Mouse (Mus musculus) skeletal muscle tissue, adult 2 months (tissue): Measurements from ENCODE around the gene Ppp1r12b.

ENCODE experiments used
- DNase-seq: peaks from one replicate; pipeline ENCODE4 v3.0.0-alpha.2; 2012; ENCODE audit warnings: low read depth, low spot score

Gene Ppp1r12b

GRCm38 (mm10) chr1:134955637-134956176, at the start of gene Ppp1r12b:
TSS of gene Ppp1r12b (minus strand) at chr1:134955942.
- peak; percentile 98 for DNase-seq

GRCm38 (mm10) chr1:135003346-135003745, 47.6 kb upstream of the Ppp1r12b start:
- no peak for DNase-seq

DNA sequence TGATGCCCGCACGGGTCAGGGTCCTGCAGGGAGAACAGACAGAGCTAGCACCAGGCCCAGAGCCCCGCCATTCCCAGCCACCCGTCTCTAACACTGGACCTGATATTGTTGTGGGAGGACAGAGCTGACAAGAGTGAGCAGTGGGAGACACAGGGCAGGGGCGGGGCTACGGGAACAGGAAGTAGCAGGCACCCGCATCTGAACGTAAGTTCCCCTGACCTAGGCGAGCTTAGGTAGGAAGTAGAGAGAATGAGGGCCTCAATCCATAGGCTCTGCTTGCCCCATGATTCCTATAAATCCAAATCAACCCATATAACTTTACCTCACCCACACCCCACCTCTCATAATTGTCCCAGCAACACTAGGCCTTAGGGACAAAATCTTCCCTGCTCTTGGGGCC, 44.8 kb upstream of the Ppp1r12b start:
- DNase-seq: no peak

DNA sequence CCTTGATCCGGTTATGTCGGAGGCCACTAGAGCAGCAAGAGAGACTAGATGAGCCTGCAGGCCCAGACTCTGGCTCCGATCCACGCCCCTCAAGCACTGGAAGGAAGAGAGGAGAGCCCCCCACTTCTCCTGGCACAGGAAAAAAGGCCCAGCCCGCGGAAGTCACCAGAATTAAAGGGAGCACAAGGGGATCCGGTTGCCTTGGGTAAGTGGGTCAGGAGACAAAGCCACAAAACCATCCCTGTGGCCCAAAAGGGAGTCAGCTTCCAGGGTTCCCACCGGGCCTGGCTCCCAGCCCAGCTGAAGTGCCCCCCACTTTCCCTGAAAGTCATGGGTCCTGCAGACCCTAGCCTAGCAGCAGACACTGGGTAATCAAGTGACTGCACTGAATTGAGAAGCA, 42.5 kb upstream of the Ppp1r12b start:
- DNase-seq: no peak

GRCm38 (mm10) chr1:134997568-134997967, 41.8 kb upstream of the Ppp1r12b start:
- no peak for DNase-seq

- no peak for DNase-seq
Measured at GRCm38 (mm10) chr1:134996471-134996870, 40.7 kb upstream of the Ppp1r12b start.

- DNase-seq: no peak
Measured at GRCm38 (mm10) chr1:134995954-134996353, 40.2 kb upstream of the Ppp1r12b start.

DNA sequence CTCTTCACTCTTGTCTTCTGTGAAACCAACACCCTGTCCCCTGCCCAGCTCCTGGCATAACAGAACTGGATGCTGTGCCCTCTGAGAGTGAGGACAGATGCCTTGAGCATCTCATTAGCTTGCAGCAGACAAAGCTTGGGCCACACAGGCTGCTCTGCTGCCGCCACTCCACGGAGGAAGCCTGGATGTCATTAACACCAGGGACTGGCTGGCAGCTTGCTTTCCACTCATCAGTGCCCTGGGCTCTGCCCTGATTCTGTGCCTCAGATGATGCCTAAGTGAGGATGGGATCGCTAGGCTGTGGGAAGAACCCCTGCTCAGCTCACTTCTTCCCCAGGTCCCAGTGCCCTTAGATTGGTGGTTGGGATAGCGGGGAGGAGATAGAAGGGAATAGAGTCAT, 39.7 kb upstream of the Ppp1r12b start:
- DNase-seq: no peak

DNA sequence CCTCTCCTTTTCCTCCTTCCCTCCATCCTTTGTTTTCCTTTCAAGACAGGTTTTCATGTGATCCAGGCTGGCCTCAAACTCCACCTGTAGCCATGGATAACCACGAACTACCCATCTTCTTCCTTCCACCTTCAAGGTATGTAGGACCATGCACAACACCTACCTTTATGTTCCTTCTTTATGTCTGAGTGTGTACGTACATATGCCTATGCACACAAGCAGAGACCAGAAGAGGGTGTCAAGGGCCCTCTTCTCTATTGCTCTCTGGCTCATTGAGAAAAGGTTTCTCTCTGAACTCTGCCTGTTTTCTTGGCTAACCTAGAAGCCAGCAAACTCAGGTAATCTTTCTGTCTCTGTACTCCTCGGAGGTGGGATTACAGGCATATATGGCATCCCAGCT, 39.0 kb upstream of the Ppp1r12b start:
- no peak for DNase-seq

DNA sequence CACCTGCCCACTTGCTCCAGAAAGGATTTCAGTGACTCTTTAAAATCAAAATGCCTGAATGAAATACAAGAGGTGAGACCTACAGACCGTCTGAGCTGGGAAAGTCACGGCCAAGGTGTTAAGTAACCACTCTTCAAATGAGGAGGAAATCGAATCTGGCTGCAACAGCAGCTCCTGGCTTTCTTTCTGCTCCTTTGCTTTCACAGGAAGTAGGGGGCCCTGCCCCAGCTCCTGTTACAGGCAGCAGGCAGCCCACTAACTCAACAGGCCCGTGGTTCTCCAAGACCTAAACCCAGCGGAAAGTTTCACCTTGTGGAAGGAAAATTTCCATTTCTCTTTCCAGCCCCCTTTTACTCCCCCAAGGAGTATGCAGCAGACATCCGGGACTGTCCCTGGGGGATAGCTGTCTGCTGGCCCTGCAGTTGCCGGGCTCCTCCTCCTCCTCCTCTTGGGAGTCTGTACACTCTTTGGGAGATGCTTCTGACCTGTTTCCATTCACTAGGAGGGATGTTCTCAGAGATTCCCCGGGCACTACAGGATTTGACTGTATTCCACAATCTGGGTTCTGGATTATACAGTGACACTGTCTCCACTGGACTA, 36.4 kb upstream of the Ppp1r12b start:
- no peak for DNase-seq

- DNase-seq: peak; percentile 70
Measured at GRCm38 (mm10) chr1:134989372-134989771, 33.6 kb upstream of the Ppp1r12b start.

DNA sequence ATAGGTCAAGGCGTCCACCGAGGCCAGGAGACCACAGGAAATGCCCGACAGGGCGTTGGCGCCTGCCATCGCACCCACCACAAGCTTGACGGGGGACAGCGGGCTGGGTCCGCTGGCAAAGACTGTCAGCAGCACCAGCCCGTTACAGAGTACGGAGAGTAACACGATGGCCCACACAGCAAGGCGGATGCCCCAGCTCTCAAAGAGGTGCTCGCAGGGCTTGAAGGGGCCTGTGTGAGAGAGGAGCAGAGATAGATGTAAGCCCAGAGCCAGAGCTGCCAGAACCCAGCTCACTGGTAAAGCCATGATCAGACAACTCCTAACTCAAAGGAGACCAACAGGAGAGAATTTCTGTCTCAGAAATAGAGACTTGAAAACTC, 32.2 kb upstream of the Ppp1r12b start:
- no peak for DNase-seq

- peak; percentile 46 for DNase-seq
Measured at GRCm38 (mm10) chr1:134987173-134987961, 31.6 kb upstream of the Ppp1r12b start.

DNA sequence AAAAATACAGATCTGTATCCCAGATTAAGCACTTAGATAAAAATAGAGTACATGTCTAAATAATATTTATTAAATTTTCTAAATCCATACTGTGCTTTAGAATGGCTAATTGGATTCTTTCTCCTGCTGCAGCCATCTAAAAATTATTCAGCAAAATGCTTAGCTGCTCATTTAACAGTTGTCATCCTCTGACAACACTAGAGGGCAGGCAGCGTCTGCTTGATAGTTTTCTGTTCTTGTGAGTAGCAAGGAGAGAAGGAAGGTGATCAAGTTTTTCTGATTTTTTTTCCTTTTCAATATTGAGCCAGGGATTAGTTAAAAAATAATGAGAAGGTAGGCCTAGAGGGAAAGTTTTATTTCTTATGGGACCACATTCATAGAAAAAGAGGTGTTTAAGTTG, 17.2 kb upstream of the Ppp1r12b start:
- no peak for DNase-seq

GRCm38 (mm10) chr1:134965430-134965829, 9.7 kb upstream of the Ppp1r12b start:
- no peak for DNase-seq

- DNase-seq: no peak
Measured at GRCm38 (mm10) chr1:134962821-134963220, 7.1 kb upstream of the Ppp1r12b start.

DNA sequence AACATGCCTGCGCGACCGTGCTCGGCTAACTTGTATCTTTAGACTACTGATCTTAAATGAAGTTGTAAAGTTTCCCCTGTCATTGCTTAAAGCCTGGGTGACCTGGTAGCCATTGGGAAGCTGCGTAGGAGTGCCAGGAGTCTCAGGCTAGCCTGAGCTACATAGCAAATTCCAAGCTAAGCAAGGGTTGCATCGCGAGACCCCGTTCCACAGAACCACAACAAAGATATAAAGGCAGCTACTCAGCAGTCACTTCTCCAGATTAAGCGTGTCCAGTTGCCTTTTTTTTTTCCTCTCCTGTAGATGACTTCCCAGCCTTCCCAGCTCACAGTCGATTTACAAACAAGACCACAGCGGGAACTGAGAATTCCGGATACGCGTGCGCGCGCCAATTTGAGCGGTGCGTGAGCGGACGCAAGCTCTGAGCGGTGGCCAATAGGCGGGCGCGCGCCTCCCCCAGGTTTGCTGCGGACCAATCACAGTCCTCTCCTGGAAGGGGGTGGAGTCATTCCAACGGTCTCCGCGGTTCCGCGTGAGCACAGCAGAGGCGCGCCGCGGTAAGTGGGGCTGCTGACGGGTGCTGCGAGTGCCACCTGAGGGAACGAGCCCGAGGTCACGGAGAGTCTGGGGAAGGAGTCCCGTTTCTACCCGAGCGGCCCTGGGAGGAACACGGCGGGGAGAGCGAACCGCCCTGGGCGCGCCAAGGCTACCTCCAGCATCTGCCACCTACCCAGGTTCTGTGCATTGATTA, 6.5 kb upstream of the Ppp1r12b start, which contains the start of gene Ube2t:
Gene Ube2t, plus strand, starts transcription at position 513 of the 751 bp plus-strand sequence.
- peak; percentile 91 for DNase-seq

GRCm38 (mm10) chr1:134960634-134961033, 4.9 kb upstream of the Ppp1r12b start:
- DNase-seq: no peak

DNA sequence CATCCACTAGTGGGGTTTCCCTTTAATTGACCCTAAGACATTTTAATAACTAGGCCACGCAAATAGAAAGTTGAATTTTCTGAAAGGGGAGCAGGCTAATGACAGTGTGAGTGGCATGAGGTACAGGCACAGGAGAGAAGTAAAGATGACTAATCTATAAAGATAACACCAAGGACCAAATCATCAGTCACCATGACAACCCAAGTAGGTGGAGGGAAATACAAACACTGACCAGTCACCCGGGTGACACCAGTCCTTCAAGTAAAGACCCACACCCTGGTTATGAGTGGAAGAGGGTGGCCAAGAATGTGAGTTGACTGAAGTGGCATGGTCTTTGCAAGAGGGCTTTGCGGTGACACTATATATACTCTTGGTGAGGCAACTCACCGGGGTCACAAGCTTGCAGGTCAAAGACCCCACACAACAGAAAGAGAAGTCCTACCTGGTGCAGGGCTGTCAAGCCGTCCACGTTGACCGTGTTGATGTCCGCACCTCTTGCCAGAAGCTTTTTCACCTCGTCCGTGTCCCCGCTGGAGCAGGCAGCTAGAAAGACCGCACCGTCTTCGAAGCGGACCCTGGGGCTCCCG, 599 bp downstream of the Ppp1r12b start:
- DNase-seq: peak; percentile 33

DNA sequence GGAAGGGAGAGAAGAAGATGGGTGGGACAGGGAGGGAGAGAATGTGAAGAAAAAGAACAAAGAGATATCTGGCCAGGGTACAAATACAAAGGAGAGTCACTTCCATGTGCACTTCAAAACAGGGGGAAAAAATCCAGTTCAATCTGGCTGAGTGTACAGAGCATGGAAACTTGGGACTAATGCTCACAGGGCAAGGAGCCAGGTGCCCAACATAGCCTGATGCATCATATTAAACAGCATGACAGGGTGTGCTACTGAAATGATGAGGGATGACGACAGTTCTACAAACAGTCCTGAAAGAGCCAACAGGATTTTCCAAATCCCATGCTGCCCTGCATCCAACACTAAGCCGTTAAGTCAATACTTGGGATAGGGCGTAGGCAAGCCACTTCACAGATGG, 5.8 kb downstream of the Ppp1r12b start:
- peak; percentile 69 for DNase-seq

DNA sequence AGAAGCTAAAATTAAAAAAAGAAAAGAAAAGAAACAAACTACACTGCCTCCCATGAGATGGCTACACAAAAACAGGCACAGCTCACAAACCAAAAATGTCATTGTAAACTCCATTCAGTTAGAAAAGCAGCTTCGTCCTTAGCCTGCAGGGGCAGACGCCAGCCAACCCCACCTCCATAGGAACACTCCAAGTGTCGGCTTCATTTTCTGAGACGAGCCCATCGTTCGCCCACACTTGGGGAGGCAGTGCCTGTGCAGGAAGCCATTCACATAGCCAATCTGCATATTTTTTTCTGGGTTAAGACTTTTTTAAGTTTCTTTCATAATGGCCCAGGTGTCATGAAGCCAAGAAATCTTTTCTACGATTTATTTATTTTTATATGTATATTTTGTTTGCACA, 8.2 kb downstream of the Ppp1r12b start:
- no peak for DNase-seq

DNA sequence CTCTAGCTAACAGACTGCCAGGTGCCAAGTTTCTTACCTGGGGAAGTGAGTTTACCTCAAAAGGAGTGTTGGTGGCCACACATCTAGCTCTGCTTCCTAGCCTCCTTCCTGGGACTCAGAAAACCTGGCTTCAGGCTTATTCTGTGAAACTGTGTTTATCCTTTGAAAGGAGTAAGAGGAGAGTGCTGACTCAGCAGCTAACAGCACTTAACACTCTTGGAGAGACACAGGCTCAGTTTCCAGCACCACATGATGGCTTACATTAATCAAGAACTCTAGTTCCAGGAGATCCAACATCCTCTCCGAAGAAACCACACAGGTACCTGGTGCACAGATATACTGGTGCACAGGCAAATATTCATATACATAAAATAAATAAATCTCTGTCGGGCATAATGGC, 12.8 kb downstream of the Ppp1r12b start:
- DNase-seq: no peak
